Mouse (Mus musculus): ENCODE data around the gene Afap1l2. TPM values are rescaled to one million over a fixed set of nuclear protein-coding genes. Genes with fewer than 3 reads are reported as not detected.

Gene Afap1l2
- polyA plus RNA-seq, 1 experiment from 2014 or later = 18.7 TPM

- 77% methylated on average over 16 of the region's 16 CpGs for WGBS
- no peak overlapping the region for H3K4me3 ChIP-seq
- no peaks in the 10 kb centered on the region for H3K4me1 ChIP-seq (replicated peaks)
- no peaks in the 10 kb centered on the region for H3K9me3 ChIP-seq
- no peak overlapping the region for H3K4me2 ChIP-seq
- H3K27ac ChIP-seq (replicated peaks) = no peak overlapping the region
- no peaks in the 10 kb centered on the region for H3K36me3 ChIP-seq
- no peak for ATAC-seq (ENCODE audit: low read depth)
- no peak overlapping the region for H3K9ac ChIP-seq
- H3K27me3 ChIP-seq = no peaks in the 10 kb centered on the region
Measured at GRCm38 (mm10) chr19:56897654-56898053, 110.4 kb downstream of the Afap1l2 start.

GRCm38 (mm10) chr19:56893326-56893725 lies 114.7 kb downstream of the Afap1l2 start:
- Histone ChIP-seq H3K36me3 (no peaks in the 10 kb centered on the region), H3K27me3 (no peaks in the 10 kb centered on the region), H3K27ac (replicated peaks) (no peak overlapping the region), H3K4me3 (no peak overlapping the region), H3K4me1 (replicated peaks) (peaks cover 9% of the 10 kb centered on the region; the same call in 1 of the 2 replicates), H3K9me3 (no peaks in the 10 kb centered on the region), H3K9ac (no peak overlapping the region), H3K4me2 (no peak overlapping the region)
- 78% methylated on average over 5 of the region's 5 CpGs for WGBS
- no peak for ATAC-seq (ENCODE audit: low read depth)

- Histone ChIP-seq H3K4me2 (no peak overlapping the region), H3K9me3 (no peaks in the 10 kb centered on the region), H3K36me3 (no peaks in the 10 kb centered on the region), H3K4me1 (replicated peaks) (peaks cover 9% of the 10 kb centered on the region; the same call in 1 of the 2 replicates), H3K9ac (no peak overlapping the region), H3K4me3 (no peak overlapping the region), H3K27ac (replicated peaks) (no peak overlapping the region), H3K27me3 (no peaks in the 10 kb centered on the region)
- ATAC-seq (ENCODE audit: low read depth) = no peak
- 58% methylated on average over 5 of the region's 5 CpGs for WGBS
Measured at GRCm38 (mm10) chr19:56892586-56892985, 115.4 kb downstream of the Afap1l2 start.

GRCm38 (mm10) chr19:56891438-56891837 lies 116.6 kb downstream of the Afap1l2 start:
- no peak overlapping the region for H3K4me2 ChIP-seq

DNA sequence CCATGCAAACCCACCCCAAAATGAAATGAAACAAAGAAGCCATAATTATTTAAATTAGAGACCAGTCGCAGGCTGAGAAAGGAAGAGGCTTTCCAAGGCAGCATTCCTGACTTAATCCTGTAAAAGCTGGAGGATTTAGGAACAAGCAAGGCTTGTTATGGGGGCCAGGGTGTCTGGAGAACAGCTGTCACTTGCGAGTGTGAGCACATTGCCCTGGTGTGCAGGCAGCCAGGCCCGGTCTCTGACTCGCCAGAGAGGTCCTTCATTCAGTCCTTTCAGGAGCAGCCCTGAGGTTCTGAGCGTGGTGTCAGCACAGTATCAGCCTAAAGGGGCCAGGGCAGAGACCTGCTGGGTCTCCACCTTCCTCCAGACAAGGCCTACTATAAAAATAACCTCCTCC lies 119.4 kb downstream of the Afap1l2 start:
- H3K36me3 ChIP-seq = no peaks in the 10 kb centered on the region
- ATAC-seq (ENCODE audit: low read depth) = no peak
- no peak overlapping the region for H3K9ac ChIP-seq
- no peaks in the 10 kb centered on the region for H3K27me3 ChIP-seq
- no peak overlapping the region for H3K4me3 ChIP-seq
- H3K4me1 ChIP-seq (replicated peaks) = peaks cover 9% of the 10 kb centered on the region; the same call in 1 of the 2 replicates
- WGBS = 82% methylated on average over 5 of the region's 5 CpGs
- H3K4me2 ChIP-seq = no peak overlapping the region
- H3K27ac ChIP-seq (replicated peaks) = no peak overlapping the region
- H3K9me3 ChIP-seq = no peaks in the 10 kb centered on the region

More at GRCm38 (mm10) chr19:56891438-56891837, 116.6 kb downstream of the Afap1l2 start:
- H3K9ac ChIP-seq = no peak overlapping the region
- no peaks in the 10 kb centered on the region for H3K36me3 ChIP-seq
- no peak for ATAC-seq (ENCODE audit: low read depth)
- WGBS = 50% methylated on average over 2 of the region's 2 CpGs
- H3K4me1 ChIP-seq (replicated peaks) = peaks cover 9% of the 10 kb centered on the region; the same call in 1 of the 2 replicates
- H3K9me3 ChIP-seq = no peaks in the 10 kb centered on the region
- no peak overlapping the region for H3K27ac ChIP-seq (replicated peaks)
- no peak overlapping the region for H3K4me3 ChIP-seq
- H3K27me3 ChIP-seq = no peaks in the 10 kb centered on the region

DNA sequence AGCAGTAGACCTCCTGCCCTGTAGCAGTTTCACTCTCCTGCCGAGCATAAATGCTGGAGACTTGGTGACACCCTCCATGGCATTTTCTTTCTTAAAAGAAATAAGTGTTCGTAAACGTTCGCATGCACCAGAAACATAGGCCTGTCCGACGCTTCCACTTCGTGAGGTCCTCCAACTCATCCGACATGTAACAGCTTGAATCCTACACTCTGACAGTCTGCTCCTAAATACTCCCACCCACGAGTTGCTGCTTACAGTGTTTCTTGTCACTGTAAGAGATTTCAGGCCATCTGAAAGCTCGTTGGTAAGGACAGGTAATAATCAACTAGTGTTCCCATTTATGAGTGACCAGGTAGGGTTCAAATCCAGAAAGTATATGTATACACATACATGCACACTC lies 120.1 kb downstream of the Afap1l2 start:
- WGBS = 87% methylated on average over 10 of the region's 10 CpGs
- H3K4me1 ChIP-seq (replicated peaks) = peaks cover 9% of the 10 kb centered on the region; the same call in 1 of the 2 replicates
- no peak overlapping the region for H3K4me3 ChIP-seq
- H3K27ac ChIP-seq (replicated peaks) = no peak overlapping the region
- no peaks in the 10 kb centered on the region for H3K9me3 ChIP-seq
- H3K4me2 ChIP-seq = no peak overlapping the region
- no peak overlapping the region for H3K9ac ChIP-seq
- H3K36me3 ChIP-seq = no peaks in the 10 kb centered on the region
- no peak for ATAC-seq (ENCODE audit: low read depth)
- H3K27me3 ChIP-seq = no peaks in the 10 kb centered on the region

DNA sequence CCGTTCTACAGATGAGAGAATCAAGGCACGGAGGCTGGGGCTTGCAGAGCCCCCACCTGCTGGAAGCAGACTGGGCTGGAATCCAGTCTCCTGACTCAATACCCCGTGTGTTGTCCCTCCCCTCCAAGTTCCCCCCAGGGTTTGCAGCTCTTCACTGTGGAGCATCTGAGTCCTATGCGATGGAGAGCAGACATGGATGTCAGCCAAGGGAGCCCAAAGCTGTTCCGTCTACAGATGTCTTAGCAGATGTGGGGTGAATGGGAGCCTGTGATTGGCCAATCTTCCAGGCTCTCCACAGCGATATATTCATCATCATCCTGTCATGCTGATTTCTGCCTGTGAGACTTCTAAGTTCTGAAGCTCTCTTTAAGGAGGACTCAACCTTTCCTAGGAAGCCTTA lies 130.7 kb downstream of the Afap1l2 start:
- Histone ChIP-seq H3K36me3 (no peaks in the 10 kb centered on the region), H3K27ac (replicated peaks) (0 out of 2 replicates have a peak overlapping the region, but pooled peaks have one; percentile 39), H3K9me3 (no peaks in the 10 kb centered on the region), H3K4me2 (no peak overlapping the region), H3K4me3 (no peak overlapping the region), H3K27me3 (peaks cover 61% of the 10 kb centered on the region), H3K9ac (no peak overlapping the region), H3K4me1 (replicated peaks) (peaks cover 34% of the 10 kb centered on the region)
- no peak for ATAC-seq (ENCODE audit: low read depth)
- WGBS = 63% methylated on average over 6 of the region's 6 CpGs

DNA sequence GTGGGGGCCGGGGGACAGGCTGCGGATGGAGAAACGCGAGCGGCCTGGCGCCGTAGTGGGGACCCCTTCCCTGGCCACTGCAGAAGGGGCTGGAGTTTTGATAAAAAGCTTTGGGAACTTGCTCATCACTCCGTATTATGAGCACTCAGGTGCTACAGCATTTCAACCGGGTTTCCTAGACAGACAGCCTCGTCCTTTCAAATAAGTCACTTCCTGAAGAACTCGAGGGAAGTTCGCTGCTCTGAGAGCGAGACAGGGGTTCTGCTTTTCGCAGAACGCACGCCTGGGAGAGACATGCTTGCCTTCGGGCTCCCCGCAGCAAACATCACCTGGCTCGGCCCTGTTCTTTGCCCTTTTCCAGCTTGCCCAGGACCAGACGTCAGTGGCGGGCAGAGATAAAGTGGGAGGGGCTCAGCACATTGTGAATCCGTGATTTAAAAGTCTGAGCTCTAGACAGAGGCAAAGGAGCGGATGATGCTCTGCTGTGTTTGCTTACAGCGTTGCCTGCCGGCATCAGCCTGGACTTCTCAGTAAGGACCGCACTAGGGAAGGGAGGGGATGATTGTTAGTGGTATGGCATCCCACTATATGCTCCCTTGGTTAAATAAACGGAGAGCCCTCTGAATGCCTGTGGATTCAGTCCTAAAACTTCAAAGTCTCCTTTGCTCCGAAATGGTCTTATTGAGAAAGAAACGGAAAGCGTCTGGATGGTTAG lies 133.3 kb downstream of the Afap1l2 start:
- peaks cover 79% of the 10 kb centered on the region for H3K27me3 ChIP-seq
- 8% methylated on average over 30 of the region's 30 CpGs for WGBS
- no peak for ATAC-seq (ENCODE audit: low read depth)

GRCm38 (mm10) chr19:56873816-56874600 lies 134.0 kb downstream of the Afap1l2 start, which contains the start of gene Vwa2:
Gene Vwa2 (plus strand): TSS chr19:56874249.
- 3% methylated on average over 71 of the region's 71 CpGs for WGBS
- Histone ChIP-seq H3K4me2 (peak within 1 kb of the TSS; percentile 97), H3K9ac (peak within 1 kb of the TSS; percentile 60), H3K9me3 (no peaks in the 10 kb centered on the region), H3K27ac (replicated peaks) (no peak within 1 kb of the TSS), H3K4me1 (replicated peaks) (peaks cover 31% of the 10 kb centered on the region), H3K36me3 (no peaks in the 10 kb centered on the region), H3K4me3 (peak within 1 kb of the TSS; percentile 48), H3K27me3 (peaks cover 79% of the 10 kb centered on the region)
- peak; percentile 53 for ATAC-seq (ENCODE audit: low read depth)

More for the DNA sequence above, 133.3 kb downstream of the Afap1l2 start:
- H3K9ac ChIP-seq = peak overlapping the region; percentile 60
- peak overlapping the region; percentile 97 for H3K4me2 ChIP-seq
- no peaks in the 10 kb centered on the region for H3K36me3 ChIP-seq
- peaks cover 31% of the 10 kb centered on the region for H3K4me1 ChIP-seq (replicated peaks)
- H3K9me3 ChIP-seq = no peaks in the 10 kb centered on the region
- H3K4me3 ChIP-seq = peak overlapping the region; percentile 48
- H3K27ac ChIP-seq (replicated peaks) = no peak overlapping the region

- Histone ChIP-seq H3K4me1 (replicated peaks) (no peaks in the 10 kb centered on the region), H3K27ac (replicated peaks) (no peak overlapping the region), H3K27me3 (peaks cover 23% of the 10 kb centered on the region), H3K9ac (no peak overlapping the region), H3K36me3 (no peaks in the 10 kb centered on the region), H3K9me3 (no peaks in the 10 kb centered on the region), H3K4me2 (no peak overlapping the region), H3K4me3 (no peak overlapping the region)
- 63% methylated on average over 4 of the region's 4 CpGs for WGBS
- no peak for ATAC-seq (ENCODE audit: low read depth)
Measured at GRCm38 (mm10) chr19:56867701-56868100, 140.3 kb downstream of the Afap1l2 start.
